Mouse (Mus musculus): Measurements from ENCODE around the gene Ankrd33b. TPM values are rescaled to one million over a fixed set of nuclear protein-coding genes. Genes with fewer than 3 reads are reported as not detected.

Gene Ankrd33b
- polyA plus RNA-seq, 1 experiment, result 3.7 TPM

- Histone ChIP-seq H3K4me3 (ENCODE audit: extremely low read depth, insufficient read depth, insufficient read length) (no peak overlapping the region), H3K4me1 (ENCODE audit: control insufficient read depth, insufficient read depth, insufficient read length) (no peaks in the 10 kb centered on the region), H3K27ac (ENCODE audit: insufficient read depth, low read length) (no peak overlapping the region), H3K36me3 (ENCODE audit: control insufficient read depth, insufficient read depth, low read length) (no peaks in the 10 kb centered on the region), H3K27me3 (ENCODE audit: control insufficient read depth, insufficient read depth, low read length) (no peaks in the 10 kb centered on the region)
- no peak for DNase-seq (ENCODE audit: low read depth in 1 of 2, low spot score in 2 of 2)
- TF ChIP-seq CTCF (IDR thresholded peaks at IDR 0.05; ENCODE audit: extremely low read depth, insufficient read depth, insufficient read length, insufficient replicate concordance), result no peak
- TF ChIP-seq POLR2A (IDR thresholded peaks at IDR 0.05; ENCODE audit: low read depth, low read length), result no peak
- WGBS, result 90% methylated on average over 5 of the region's 5 CpGs
Measured at GRCm38 (mm10) chr15:31396755-31397154, 29.2 kb upstream of the Ankrd33b start.

DNA sequence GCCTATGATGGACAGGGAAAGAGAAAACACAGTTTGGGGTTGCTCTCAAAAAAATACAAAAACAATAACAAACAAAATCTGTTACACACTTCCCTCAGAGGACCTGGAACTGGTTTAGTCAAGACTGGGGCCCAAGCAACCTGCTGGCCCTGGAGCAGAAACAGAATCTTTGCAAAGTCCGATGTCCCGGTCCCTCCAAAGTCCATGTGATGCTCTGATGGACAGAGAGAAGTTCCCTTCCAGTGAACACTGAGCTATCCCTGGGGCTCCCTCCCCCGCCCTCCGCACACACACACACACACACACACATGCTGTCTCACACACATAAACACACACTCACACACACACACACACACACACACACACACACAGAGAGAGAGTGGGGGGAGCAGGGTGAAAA, 28.5 kb upstream of the Ankrd33b start:
- H3K36me3 ChIP-seq (ENCODE audit: control insufficient read depth, insufficient read depth, low read length), result no peaks in the 10 kb centered on the region
- H3K27ac ChIP-seq (ENCODE audit: insufficient read depth, low read length), result no peak overlapping the region
- TF ChIP-seq POLR2A (IDR thresholded peaks at IDR 0.05; ENCODE audit: low read depth, low read length), result no peak
- no peak overlapping the region for H3K4me3 ChIP-seq (ENCODE audit: extremely low read depth, insufficient read depth, insufficient read length)
- no peak for DNase-seq (ENCODE audit: low read depth in 1 of 2, low spot score in 2 of 2)
- no peaks in the 10 kb centered on the region for H3K27me3 ChIP-seq (ENCODE audit: control insufficient read depth, insufficient read depth, low read length)
- WGBS, result 93% methylated on average over 4 of the region's 4 CpGs
- H3K4me1 ChIP-seq (ENCODE audit: control insufficient read depth, insufficient read depth, insufficient read length), result no peaks in the 10 kb centered on the region

DNA sequence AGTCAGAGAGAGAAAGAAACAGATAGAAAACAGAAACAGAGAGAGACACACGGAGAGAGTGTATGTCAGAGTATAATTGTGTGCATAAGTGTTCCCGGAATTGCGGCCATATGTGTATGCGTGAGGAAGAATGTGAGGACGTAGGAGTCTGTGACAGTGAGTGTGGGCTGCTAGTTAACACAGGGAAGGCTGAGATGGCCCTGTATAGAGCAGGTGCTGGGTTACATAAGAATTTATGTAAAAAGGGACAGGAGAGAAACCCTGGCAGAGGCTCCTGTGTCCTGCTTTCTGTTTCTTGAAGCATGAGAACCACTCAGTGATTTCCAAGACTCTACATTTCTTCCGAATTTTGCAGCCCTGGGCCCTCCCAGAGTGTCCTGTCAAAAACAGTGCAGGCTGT, 25.9 kb upstream of the Ankrd33b start:
- 90% methylated on average over 6 of the region's 6 CpGs for WGBS
- H3K27ac ChIP-seq (ENCODE audit: insufficient read depth, low read length), result no peak overlapping the region
- no peak overlapping the region for H3K4me3 ChIP-seq (ENCODE audit: extremely low read depth, insufficient read depth, insufficient read length)
- H3K27me3 ChIP-seq (ENCODE audit: control insufficient read depth, insufficient read depth, low read length), result no peaks in the 10 kb centered on the region
- H3K36me3 ChIP-seq (ENCODE audit: control insufficient read depth, insufficient read depth, low read length), result no peaks in the 10 kb centered on the region
- no peak for DNase-seq (ENCODE audit: low read depth in 1 of 2, low spot score in 2 of 2)
- TF ChIP-seq CTCF (IDR thresholded peaks at IDR 0.05; ENCODE audit: extremely low read depth, insufficient read depth, insufficient read length, insufficient replicate concordance), result no peak
- no peak for TF ChIP-seq POLR2A (IDR thresholded peaks at IDR 0.05; ENCODE audit: low read depth, low read length)
- no peaks in the 10 kb centered on the region for H3K4me1 ChIP-seq (ENCODE audit: control insufficient read depth, insufficient read depth, insufficient read length)

GRCm38 (mm10) chr15:31392705-31393104, 25.2 kb upstream of the Ankrd33b start:
- WGBS, result 85% methylated on average over 7 of the region's 7 CpGs
- Histone ChIP-seq H3K4me3 (ENCODE audit: extremely low read depth, insufficient read depth, insufficient read length) (no peak overlapping the region), H3K4me1 (ENCODE audit: control insufficient read depth, insufficient read depth, insufficient read length) (no peaks in the 10 kb centered on the region), H3K27me3 (ENCODE audit: control insufficient read depth, insufficient read depth, low read length) (no peaks in the 10 kb centered on the region), H3K27ac (ENCODE audit: insufficient read depth, low read length) (no peak overlapping the region), H3K36me3 (ENCODE audit: control insufficient read depth, insufficient read depth, low read length) (no peaks in the 10 kb centered on the region)
- no peak for DNase-seq (ENCODE audit: low read depth in 1 of 2, low spot score in 2 of 2)
- TF ChIP-seq CTCF (IDR thresholded peaks at IDR 0.05; ENCODE audit: extremely low read depth, insufficient read depth, insufficient read length, insufficient replicate concordance) (no peak), POLR2A (IDR thresholded peaks at IDR 0.05; ENCODE audit: low read depth, low read length) (no peak)

DNA sequence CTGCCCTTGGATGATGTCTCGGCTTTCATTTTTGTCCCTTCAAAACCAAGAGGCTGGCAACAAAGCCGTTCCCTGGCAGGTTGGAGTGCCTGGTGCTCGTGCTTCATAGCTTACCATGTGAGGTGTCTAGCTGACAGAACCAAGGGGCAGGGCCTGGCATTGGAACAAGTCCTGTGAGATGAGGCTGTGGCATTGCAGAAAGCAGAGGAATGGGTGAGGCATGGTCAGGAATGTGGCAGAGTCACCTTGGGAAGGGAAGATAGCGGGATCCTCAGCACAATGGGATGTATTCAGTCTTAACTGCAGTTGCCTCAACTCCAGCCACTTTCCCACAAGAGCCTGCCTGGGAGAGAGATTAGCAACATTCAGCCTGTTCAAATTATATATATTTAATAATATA, 24.6 kb upstream of the Ankrd33b start:
- Histone ChIP-seq H3K27ac (ENCODE audit: insufficient read depth, low read length) (no peak overlapping the region), H3K4me3 (ENCODE audit: extremely low read depth, insufficient read depth, insufficient read length) (no peak overlapping the region), H3K27me3 (ENCODE audit: control insufficient read depth, insufficient read depth, low read length) (no peaks in the 10 kb centered on the region), H3K4me1 (ENCODE audit: control insufficient read depth, insufficient read depth, insufficient read length) (no peaks in the 10 kb centered on the region), H3K36me3 (ENCODE audit: control insufficient read depth, insufficient read depth, low read length) (no peaks in the 10 kb centered on the region)
- no peak for TF ChIP-seq POLR2A (IDR thresholded peaks at IDR 0.05; ENCODE audit: low read depth, low read length)
- TF ChIP-seq CTCF (IDR thresholded peaks at IDR 0.05; ENCODE audit: extremely low read depth, insufficient read depth, insufficient read length, insufficient replicate concordance), result no peak
- 85% methylated on average over 4 of the region's 4 CpGs for WGBS
- DNase-seq (ENCODE audit: low read depth in 1 of 2, low spot score in 2 of 2), result no peak

DNA sequence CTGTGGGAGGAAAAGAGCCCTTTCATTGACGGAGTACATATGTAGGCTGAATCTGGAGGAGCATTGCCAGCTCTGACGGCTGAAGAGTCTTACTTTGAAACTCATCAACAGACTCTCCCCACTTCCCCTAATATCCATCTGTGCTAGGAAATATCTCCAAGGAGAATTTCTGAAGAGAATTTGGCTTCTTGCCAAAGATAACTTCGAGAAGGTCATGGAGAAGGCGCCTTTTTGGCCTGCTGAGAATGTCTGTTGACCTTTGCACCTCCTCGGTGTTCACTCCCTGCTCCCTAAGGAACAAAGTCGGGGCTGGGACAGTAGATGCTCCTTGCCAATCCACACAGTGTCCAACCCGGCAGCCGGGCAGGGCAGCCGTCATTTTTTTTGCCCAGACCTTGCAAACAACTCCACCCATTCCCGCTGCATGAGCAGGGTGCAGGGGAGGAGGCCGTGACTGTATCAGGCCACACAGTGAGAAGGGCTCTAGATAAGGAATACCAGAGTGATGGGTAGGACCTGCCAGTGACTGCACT, 14.5 kb upstream of the Ankrd33b start:
- Histone ChIP-seq H3K27ac (ENCODE audit: insufficient read depth, low read length) (no peak overlapping the region), H3K27me3 (ENCODE audit: control insufficient read depth, insufficient read depth, low read length) (no peaks in the 10 kb centered on the region), H3K4me1 (ENCODE audit: control insufficient read depth, insufficient read depth, insufficient read length) (no peaks in the 10 kb centered on the region), H3K4me3 (ENCODE audit: extremely low read depth, insufficient read depth, insufficient read length) (no peak overlapping the region), H3K36me3 (ENCODE audit: control insufficient read depth, insufficient read depth, low read length) (no peaks in the 10 kb centered on the region)
- no peak for DNase-seq (ENCODE audit: low read depth in 1 of 2, low spot score in 2 of 2)
- TF ChIP-seq CTCF (IDR thresholded peaks at IDR 0.05; ENCODE audit: extremely low read depth, insufficient read depth, insufficient read length, insufficient replicate concordance) (no peak), POLR2A (IDR thresholded peaks at IDR 0.05; ENCODE audit: low read depth, low read length) (no peak)
- WGBS, result 81% methylated on average over 11 of the region's 11 CpGs

- Histone ChIP-seq H3K27me3 (ENCODE audit: control insufficient read depth, insufficient read depth, low read length) (no peaks in the 10 kb centered on the region), H3K4me1 (ENCODE audit: control insufficient read depth, insufficient read depth, insufficient read length) (no peaks in the 10 kb centered on the region), H3K27ac (ENCODE audit: insufficient read depth, low read length) (no peak overlapping the region), H3K4me3 (ENCODE audit: extremely low read depth, insufficient read depth, insufficient read length) (no peak overlapping the region), H3K36me3 (ENCODE audit: control insufficient read depth, insufficient read depth, low read length) (no peaks in the 10 kb centered on the region)
- no peak for DNase-seq (ENCODE audit: low read depth in 1 of 2, low spot score in 2 of 2)
- TF ChIP-seq CTCF (IDR thresholded peaks at IDR 0.05; ENCODE audit: extremely low read depth, insufficient read depth, insufficient read length, insufficient replicate concordance), result no peak
- TF ChIP-seq POLR2A (IDR thresholded peaks at IDR 0.05; ENCODE audit: low read depth, low read length), result no peak
- WGBS, result 91% methylated on average over 3 of the region's 3 CpGs
Measured at GRCm38 (mm10) chr15:31379471-31379870, 11.9 kb upstream of the Ankrd33b start.
